Mouse (Mus musculus) cortical plate, adult 2 months (tissue): ENCODE data around the gene Glis2.

Experiments
- CTCF ChIP-seq: fragments of 200-500 bp; IDR thresholded peaks from 2 replicates; pipeline ENCODE4 v1.5.1; 2011; ENCODE audit warnings: mild to moderate bottlenecking, control low read depth, low read length; ENCODE audit not compliant: insufficient read depth; ENCODE audit errors: extremely low read depth
- POLR2A ChIP-seq: fragments of 200-500 bp; IDR thresholded peaks from 2 replicates; pipeline ENCODE4 v1.6.1; 2011; ENCODE audit warnings: mild to moderate bottlenecking, low read length, control low read depth; ENCODE audit not compliant: insufficient read depth; ENCODE audit errors: extremely low read depth

DNA sequence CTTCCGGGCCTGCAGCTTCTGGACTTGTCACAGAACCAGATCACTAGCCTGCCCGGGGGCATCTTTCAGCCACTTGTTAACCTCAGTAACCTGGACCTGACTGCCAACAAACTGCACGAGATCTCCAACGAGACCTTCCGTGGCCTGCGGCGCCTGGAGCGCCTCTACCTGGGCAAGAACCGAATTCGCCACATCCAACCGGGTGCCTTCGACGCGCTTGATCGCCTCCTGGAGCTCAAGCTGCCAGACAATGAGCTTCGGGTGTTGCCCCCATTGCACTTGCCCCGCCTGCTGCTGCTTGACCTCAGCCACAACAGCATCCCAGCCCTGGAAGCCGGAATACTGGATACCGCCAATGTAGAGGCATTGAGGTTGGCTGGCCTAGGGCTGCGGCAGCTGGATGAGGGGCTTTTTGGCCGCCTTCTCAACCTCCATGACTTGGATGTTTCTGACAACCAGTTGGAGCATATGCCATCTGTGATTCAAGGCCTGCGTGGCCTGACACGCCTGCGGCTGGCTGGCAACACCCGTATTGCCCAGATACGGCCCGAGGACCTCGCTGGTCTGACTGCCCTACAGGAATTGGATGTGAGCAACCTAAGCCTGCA is 54.0 kb downstream of the Glis2 start:
- no peak for TF ChIP-seq POLR2A
- no peak for TF ChIP-seq CTCF
